Mouse (Mus musculus): ENCODE results near the gene S100a10.
"Not testable (repeated sequence)": the region's sequence is repeated elsewhere in the genome, so short reads cannot be mapped to it uniquely, and the experiment has no call there.

S100a10 gene

DNA sequence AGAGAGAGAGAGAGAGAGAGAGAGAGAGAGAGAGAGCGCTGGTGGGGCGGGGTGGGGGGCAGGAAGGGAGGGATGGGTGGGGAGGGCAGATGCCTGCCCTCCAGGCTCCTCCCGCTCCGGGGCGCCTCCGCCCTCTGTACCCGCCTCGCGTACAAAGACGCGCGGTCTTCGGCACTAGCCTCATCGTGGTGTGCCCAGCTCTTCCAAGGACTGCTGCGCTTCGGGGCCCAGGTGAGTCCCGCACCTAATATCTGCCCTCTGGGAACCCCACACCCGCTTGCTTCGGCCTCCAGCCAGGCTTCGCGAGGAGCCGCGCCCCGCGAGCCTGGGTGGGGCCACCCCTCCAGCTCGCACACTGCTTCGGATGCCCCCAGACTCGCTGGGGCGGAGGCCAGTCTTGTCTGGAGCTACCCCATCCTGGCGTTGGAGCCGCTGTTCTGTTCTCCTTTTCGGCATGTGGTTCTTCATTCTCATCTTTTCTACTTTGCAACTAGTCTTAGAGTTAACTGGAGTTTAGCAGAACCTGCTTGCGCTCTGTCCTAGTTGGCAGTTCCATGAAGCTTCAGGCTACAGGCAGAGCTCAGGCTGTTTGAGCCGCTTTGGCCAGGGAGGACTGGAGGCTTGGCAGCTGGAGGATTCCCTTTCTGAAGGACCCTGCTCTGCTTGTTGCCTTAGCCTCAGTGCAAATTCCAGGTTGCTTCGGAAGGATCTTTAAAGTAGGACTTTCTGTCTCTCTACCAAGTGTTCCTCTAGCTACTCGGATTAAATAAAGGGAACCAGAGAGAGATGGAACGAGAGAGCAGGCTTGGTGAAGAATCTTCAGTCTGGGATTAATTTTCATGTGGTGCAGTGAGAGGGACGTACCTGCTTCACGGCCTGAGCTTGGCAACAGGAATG, at the start of gene S100a10:
Gene S100a10 (plus strand): TSS at position 100 of the 897 bp plus-strand sequence.
- DNase-seq (ENCODE audit: low spot score), result peak; percentile 82

DNA sequence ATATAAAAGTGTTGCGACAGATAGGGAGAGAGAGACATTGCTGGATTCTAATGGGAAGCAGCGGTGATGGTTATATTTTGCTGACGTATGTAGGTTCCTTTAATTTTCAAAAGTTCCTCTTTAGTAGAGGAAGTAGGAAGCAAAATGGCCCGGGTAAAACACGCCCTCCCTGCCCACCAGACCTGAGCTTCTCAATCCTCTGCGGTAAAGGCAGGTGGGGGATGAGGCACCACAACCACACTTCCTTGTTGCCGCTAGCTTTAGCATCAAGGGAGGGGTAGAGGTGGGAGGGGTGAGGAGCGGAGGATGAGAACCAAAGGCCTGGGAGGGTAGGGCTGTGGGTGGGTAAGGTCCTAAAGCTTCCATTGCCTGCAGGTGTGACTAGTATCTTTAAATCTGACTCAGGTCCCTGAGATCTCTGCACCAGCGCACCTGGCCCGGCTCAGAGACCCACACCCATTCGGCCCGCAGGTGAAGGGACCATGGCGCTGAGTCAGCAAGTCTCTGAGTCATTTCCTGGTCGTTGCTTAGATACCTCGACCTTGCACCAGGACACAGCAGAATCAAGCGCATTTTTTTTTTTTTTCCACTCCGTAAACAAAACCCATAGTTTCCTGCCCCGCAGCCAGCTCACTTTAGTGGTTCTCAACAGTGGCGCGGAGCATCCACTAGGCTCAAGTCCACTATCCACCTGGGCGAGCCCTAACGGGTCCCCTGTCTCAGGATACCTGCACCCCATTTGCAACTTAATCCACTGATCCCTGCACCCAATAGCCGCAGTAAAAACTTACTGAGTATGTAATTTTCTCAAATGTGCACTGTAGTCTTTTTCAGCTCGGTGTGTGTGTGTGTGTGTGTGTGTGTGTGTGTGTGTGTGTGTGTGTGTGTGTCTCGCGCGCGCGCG, 48.7 kb upstream of the S100a10 start:
- peak; percentile 44 for DNase-seq (ENCODE audit: low spot score)

- DNase-seq (ENCODE audit: low spot score), result no peak
These were observed 48.0 kb upstream of the S100a10 start for GRCm38 (mm10) chr3:93506881-93507325.

GRCm38 (mm10) chr3:93509301-93509700, 45.6 kb upstream of the S100a10 start:
- DNase-seq (ENCODE audit: low spot score), result no peak

GRCm38 (mm10) chr3:93511036-93511435, 43.8 kb upstream of the S100a10 start:
- DNase-seq (ENCODE audit: low spot score), result no peak

GRCm38 (mm10) chr3:93511801-93512200, 43.1 kb upstream of the S100a10 start:
- DNase-seq (ENCODE audit: low spot score), result no peak

DNA sequence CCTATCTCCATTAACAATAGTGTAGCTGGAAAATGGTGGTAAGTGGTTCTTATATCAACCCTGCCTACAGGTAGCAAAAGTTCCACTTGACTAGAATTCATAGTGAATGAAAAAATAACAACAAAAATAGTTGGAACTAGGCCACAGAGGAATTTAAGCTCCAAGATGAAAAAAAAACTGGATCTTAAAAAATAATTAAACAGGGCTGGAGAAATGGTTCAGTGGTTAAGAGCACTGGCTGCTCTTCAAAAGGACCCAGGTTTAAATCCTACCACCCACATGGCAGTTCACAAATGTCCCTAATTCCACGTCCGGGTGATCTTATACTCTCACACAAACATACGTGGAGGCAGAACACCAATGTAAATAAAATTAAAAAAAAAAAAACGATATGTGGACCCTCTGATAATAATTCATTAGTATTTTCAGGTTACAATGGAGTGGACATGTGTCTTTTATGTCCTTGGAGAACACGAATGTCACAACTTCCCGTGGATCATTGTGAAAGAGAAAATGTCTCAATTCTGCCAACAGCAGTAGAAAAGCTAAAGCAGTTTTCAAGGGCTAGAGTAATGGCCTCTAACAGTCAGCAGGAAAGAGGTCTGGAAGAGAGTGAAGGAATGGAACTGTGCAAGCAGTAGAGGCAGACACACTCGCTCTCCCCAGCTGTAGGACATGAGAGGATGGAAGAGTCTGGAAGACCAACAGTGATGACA, 42.3 kb upstream of the S100a10 start:
- no peak for DNase-seq (ENCODE audit: low spot score)

DNA sequence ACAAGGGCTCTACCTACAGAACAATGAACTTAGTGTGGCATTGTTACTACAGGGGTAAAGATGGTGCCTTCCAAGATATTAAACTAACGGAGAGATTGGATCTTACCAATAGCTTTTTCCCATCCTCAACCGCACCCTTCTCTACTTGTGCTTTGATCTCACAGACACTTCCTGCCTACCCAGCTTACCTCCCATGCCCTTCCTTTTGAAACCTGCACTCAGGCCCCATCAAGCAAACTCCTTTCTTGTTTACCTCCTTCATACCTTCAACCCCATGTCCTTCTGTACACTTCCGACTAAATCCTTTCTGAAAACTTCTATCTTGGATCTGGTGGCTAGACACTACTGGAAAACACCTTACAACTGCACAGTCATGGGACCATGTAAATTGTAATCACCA, 40.3 kb upstream of the S100a10 start:
- no peak for DNase-seq (ENCODE audit: low spot score)

DNA sequence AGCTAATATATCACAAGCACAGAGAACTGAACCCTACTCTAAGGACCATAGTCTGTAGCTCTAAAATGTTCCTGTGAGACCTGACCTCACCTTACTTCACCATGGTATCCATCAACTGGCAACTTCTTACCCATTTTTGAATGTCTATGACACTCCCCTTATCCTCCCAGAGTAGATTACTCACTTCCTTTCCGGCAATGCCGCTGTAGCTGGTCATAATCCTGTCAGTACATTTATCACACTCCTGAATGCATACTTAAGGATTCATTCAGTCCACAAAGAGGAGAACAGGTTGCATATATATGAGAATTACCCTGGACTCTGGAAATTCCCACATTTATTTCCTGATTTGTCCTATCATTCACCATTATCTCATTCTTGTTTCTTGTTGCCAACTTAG, 37.5 kb upstream of the S100a10 start:
- DNase-seq (ENCODE audit: low spot score), result no peak

DNA sequence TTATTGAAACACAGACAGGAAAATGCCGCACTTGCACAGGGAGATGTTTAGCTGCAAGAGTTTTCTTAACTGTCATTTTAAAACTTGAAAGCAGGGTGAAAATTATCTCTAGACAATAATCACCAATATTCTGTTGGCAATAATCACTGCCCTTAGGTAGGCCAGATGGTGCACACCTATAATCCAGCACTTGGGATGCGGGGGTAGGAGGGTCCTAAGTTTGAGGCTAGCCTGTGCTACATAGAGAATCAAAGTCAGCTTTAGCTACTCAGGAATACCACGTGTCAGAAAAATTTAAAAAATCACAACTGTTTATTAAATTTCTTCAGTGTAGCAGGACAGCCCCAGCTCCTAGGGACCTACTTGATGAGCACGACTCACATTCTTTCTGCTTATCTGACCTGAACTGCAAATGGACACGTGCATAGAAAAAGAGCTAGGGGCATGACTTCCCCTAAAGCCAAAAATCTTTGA, 35.0 kb upstream of the S100a10 start:
- DNase-seq (ENCODE audit: low spot score), result no peak

DNA sequence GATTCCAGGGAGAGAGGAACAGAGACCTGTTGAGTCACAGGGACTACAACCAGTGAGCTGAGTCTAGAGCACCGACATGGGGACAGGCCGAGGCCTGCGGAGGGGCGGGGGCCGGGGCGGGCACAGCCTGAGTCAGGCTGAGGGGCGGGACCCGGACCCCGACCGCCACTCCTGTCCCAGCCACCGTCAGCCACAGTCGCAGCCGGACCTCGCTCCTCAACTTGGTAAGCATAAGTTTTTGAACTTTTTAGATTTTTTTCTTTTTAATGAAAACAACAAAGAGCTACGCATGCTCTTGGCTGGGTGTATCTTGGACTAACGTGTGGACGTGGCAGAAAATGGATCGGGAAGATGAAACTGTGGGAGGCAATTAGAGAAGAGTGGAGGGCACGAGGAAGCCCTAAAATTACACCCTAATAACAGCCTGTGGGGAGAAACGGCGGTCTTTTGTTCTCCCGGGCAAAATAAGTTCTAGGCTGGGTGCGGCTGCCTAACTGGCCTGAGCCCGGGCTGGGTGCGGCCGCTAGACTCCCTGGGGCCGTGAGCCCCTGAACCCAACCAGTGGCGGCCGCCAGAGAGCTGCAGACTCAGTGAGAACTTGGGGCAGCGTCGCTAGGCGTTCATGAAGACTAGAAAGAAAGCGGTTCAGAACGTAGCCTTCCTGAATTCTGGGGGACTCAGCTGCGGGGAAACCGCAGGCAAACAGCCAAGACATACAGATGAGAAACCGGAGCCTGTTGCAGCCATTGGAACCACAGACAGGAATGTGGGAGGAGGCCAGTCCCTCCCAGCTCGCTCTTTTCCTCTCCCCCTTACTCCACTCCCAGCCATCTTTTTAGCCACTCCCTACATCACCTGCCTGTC, 34.3 kb upstream of the S100a10 start, which contains the start of gene S100a11:
Gene S100a11 (plus strand): TSS at position 159 of the 864 bp plus-strand sequence.
- DNase-seq (ENCODE audit: low spot score), result peak; percentile 68

DNA sequence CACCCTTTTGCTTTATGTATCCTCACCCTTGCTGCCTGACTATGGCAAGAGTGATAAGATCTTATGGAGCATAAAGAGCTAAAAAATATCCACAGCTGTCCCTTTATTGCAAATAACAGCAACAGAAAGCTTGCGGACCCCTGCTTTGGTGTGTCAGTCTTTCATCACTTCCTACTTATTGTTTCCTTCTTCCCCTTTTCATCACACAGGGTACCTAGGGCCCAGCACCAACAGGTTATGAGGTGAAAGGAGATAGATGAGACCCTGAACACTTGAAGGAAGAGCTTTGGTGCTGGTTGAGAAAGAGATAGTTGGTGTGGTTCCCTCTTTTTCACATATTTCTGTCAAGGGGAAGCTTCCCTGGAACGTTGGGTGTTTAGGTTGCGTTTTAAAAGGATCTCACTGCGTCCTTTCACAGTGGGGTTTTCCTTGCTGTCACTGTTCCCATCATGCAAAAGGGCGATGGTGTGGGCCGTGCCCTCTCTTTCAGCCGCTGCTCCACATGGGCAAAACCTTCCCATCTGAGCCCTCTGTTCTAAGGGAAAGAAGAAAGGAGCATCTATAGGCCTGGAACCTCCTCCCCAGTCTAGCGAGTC, 33.3 kb upstream of the S100a10 start:
- no peak for DNase-seq (ENCODE audit: low spot score)

DNA sequence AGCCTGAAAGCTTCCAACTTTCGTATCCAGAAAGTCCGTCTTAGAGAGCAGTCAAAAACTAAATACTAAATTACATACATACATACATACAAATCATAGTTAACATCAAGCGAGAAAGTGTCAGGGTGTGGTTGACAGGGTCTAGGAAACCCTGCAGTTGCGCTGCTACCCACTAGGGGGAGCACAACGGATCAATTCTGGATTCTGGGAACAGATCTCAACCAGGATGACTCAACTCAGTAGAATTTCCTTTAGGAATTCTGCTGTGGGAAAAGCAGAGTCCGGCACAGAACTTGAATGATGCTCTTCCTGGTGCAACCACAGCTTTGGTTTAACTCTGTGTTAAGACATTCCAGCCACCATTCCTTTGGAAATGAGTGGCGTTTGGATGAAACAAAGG, 32.3 kb upstream of the S100a10 start:
- DNase-seq (ENCODE audit: low spot score), result peak; percentile 52

- no peak for DNase-seq (ENCODE audit: low spot score)
These were observed 27.6 kb upstream of the S100a10 start for GRCm38 (mm10) chr3:93527300-93527699.

GRCm38 (mm10) chr3:93528807-93529206, 26.1 kb upstream of the S100a10 start:
- no peak for DNase-seq (ENCODE audit: low spot score)

GRCm38 (mm10) chr3:93537068-93537576, 17.8 kb upstream of the S100a10 start:
- peak; percentile 64 for DNase-seq (ENCODE audit: low spot score)

- no peak for DNase-seq (ENCODE audit: low spot score)
These were observed 16.4 kb upstream of the S100a10 start for GRCm38 (mm10) chr3:93538486-93538885.

- no peak for DNase-seq (ENCODE audit: low spot score)
These were observed 13.4 kb upstream of the S100a10 start for GRCm38 (mm10) chr3:93541501-93541900.

DNA sequence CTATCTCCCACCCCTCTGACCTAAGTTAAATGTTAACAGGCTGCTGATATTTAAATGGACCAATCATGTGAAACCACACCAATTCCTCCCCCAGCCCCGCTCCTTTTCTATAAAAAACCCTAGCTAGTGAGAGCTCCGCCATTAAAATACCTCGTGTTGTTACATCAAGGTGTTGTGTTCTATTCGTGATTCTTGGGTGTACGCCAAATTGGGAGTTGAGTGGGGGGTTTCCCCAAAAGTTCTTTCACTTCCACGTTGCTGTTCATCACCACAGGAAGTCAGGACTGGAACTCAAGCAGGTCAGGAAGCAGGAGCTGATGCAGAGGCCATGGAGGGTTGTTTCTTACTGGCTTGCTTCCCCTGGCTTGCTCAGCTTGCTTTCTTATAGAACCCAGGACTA, 10.7 kb upstream of the S100a10 start:
- not testable (repeated sequence) for DNase-seq (ENCODE audit: low spot score)

DNA sequence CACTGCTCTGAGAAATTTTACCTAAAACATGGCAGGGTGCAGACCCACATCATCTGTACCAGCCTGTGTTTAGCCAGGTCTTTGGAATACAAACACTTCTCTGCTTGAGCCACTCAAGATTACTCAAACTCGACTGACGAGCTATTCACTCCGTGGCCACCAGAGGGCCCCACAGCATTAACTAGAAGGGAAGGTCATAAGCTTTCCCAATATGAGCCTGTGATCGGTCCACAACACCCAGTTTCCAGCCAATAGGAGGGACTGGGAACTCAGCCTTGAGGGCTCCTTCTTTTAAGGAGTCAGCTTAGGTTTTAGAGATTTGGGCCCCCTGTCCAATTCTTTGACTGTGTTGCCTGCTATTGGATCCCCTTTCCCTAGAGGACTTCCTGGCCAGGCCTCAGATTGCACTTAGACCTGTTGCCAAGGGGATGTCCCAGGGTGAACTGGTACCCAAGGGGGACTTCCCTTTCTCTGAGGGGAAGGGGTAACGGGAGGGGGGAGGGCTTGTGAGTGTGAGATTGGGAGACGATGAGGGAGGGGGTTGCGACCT, 7.7 kb upstream of the S100a10 start:
- peak; percentile 83 for DNase-seq (ENCODE audit: low spot score)
